Mouse (Mus musculus) right cerebral cortex, adult 2 months (tissue): ENCODE measurements at regions not wholly inside any gene's neighbourhood (a gene's known extent, or its start where the extent isn't known, plus 50 kb on each side); places are given as distances from the start of the nearest gene placed in this dataset.
A peak's percentile ranks its signal among the peaks of the same experiment; 100 is the strongest.

Experiments used
- DNase-seq, 2 experiments: peaks; one replicate each; pipeline ENCODE4 v3.0.0; 2021 to 2022; ENCODE audit warnings: low spot score in 2 of 2

GRCm38 (mm10) chr10:125725681-125726139 is 240.3 kb upstream of the Lrig3 start:
- DNase-seq: no peak

GRCm38 (mm10) chr10:125726546-125726945 is 239.4 kb upstream of the Lrig3 start:
- no peak for DNase-seq

GRCm38 (mm10) chr10:125735744-125736494 is 230.0 kb upstream of the Lrig3 start:
- DNase-seq: no peak

- no peak for DNase-seq
Observed at GRCm38 (mm10) chr10:125743181-125743580, 222.8 kb upstream of the Lrig3 start.

- no peak for DNase-seq
Observed at GRCm38 (mm10) chr10:125749031-125749585, 216.9 kb upstream of the Lrig3 start.

- no peak for DNase-seq
Observed at GRCm38 (mm10) chr10:125752506-125753218, 213.3 kb upstream of the Lrig3 start.

GRCm38 (mm10) chr10:125759171-125759570 is 206.8 kb upstream of the Lrig3 start:
- DNase-seq: no peak

- DNase-seq: peak in 1 of 2 experiments; percentile 4
Observed at GRCm38 (mm10) chr10:125762367-125763068, 203.4 kb upstream of the Lrig3 start.

- peak; percentile 26 to 31 for DNase-seq
Observed at GRCm38 (mm10) chr10:125764402-125765102, 201.4 kb upstream of the Lrig3 start.

GRCm38 (mm10) chr10:125765103-125765820 is 200.7 kb upstream of the Lrig3 start:
- DNase-seq: no peak

- DNase-seq: no peak
Observed at GRCm38 (mm10) chr10:125768281-125768680, 197.7 kb upstream of the Lrig3 start.

GRCm38 (mm10) chr10:125773541-125773940 is 192.4 kb upstream of the Lrig3 start:
- no peak for DNase-seq

- no peak for DNase-seq
Observed at GRCm38 (mm10) chr10:125782486-125782885, 183.5 kb upstream of the Lrig3 start.

- DNase-seq: no peak
Observed at GRCm38 (mm10) chr10:125784896-125785295, 181.1 kb upstream of the Lrig3 start.

GRCm38 (mm10) chr10:125785448-125786196 is 180.3 kb upstream of the Lrig3 start:
- peak in 1 of 2 experiments; percentile 4 for DNase-seq

- no peak for DNase-seq
Observed at GRCm38 (mm10) chr10:125786197-125786879, 179.6 kb upstream of the Lrig3 start.

GRCm38 (mm10) chr10:125786880-125787337 is 179.1 kb upstream of the Lrig3 start:
- DNase-seq: no peak

- DNase-seq: peak in 1 of 2 experiments; percentile 11
Observed at GRCm38 (mm10) chr10:125787441-125788060, 178.4 kb upstream of the Lrig3 start.

GRCm38 (mm10) chr10:125788262-125788661 is 177.7 kb upstream of the Lrig3 start:
- DNase-seq: no peak
